Mouse (Mus musculus) brain, embryonic 18.5 days (tissue): ENCODE results near the gene Pofut1.

Experiments used
- DNase-seq: peaks from one replicate; pipeline ENCODE4 v3.0.0-alpha.2; 2012; ENCODE audit warnings: low read depth, low spot score

Pofut1 gene

DNA sequence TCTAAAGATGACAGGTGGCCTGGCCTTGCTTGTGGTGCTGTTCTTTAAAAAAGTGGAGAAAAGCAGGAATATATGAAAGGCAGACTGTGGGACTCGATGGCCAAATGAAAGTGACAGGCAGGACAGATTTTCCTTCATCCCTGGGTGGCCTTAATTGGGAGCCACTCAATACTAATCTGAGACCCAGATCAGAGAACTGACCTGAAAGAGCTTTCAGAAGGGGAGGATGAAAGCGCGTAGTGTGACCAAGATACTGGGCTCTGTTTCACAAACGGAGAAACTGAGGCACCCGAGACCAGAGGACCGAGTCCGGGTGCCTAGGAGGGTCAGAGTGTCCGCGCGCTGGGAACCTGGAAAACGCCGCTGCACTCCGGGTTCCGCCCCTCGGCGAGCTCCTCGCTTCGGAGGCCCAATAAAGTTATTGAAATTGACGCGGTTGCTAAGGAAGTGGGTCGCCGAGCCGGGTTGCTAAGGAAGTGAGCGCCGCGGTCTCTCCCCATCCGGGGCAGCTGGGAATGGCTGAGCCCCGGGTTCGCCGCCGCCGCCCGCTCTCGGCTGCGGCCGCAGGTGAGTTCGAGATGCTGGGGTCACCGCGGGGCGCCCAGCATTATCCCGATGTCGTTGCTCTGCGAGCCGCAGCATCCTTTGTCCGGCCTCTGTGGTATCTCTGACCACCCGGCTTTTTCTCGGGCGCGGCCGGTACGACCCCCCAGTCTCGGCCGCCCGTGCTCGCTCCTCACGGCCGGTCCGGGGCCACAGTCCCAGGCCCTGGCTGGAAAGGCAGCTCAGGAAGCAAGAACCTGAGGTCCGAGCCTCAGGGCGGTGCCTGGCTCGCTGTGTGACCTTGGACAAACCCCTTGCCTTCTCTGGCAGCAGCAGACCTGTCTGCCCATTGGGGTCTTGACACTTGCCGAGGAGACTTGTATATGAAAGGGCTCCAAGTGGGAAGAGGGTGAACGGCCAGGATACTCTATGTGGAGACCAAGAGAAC lies 49.9 kb downstream of the Pofut1 start, which contains the start of gene Kif3b:
TSS of gene Kif3b (plus strand) at position 476 of the 991 bp plus-strand sequence.
- DNase-seq: peak; percentile 69

DNA sequence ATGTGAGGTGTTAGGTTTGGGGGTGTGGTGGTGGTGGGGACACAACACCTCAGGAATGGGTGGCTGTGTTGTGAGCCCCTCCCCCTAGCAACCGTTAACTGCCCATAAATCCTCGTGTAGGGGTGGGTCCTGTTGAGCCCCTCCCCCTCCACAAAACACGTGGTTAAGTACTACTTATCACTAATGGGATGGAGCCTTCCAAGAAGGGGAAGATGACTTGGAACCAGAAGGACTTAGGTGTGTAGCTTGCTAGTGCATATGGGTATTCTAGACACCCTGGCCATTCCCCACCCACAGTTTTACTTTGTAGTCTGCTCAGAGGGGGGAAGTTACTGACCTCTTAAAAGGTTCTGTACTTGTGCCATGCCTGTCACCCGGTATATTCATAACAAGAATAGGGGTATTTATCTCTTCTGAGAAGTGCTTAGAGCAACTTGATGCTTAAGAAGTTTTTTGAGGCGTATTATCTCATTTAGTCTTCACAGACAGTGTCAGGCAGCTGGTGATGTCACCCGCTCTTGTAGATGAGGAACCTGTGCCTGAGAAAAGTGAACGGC lies 51.0 kb downstream of the Pofut1 start:
- DNase-seq: no peak

DNA sequence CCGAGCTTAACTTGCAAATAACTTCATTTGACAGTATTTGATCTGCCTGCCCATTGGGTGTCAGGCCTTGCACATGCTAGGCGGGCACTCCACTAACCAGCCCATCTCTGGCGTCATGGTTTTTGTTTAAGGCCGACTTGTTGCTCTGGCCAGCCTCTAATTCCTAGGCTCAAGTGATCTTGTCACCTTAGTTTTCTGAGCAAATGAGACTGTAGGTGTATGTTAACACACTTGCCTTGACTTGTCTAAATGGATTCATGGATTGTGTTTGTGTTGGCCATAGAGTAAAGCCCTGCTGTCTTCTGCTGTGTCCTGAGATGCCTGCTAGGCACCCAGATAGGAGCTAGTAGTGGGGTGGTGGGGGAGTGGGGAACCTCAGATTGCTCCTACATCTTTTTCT lies 53.9 kb downstream of the Pofut1 start:
- DNase-seq: no peak

DNA sequence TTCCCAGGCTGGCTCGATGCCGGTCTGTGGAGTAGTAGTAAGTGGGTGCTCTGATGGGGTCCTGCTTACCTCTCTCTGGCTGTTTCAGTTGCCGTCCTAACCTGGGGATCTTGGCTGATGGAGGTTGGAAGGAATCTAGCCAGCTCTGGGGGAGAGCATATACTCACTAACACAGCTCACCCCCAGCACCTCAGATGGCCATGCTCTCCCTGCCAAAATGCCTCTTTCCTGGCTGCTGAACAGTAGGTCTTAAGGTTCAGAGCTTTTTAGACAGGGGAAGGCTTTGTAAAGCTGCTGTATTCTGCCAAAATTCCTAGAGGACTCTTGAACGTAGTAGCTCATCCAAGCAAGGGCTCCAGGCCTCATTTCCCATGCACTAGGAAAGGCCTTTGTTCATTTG lies 56.4 kb downstream of the Pofut1 start:
- DNase-seq: no peak

DNA sequence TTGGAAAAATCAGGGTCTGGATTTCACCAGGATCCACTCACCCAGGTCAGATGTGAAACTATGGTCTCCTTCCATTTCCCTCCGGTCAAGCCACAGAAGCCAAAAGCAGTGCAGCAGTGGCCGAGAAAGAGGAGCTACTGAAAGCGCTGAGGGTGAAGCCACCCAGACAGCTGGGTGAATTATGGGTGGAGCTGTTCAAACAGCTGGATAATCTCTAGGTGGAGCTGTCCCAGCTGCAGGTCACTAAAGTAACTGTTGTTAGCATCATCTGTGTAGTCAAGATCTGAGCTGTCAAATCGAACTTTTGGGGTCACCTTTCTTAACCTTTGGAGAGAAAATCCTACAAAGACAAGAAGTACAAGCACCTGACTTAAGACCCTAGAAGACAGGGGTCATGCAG lies 57.1 kb downstream of the Pofut1 start:
- DNase-seq: no peak

DNA sequence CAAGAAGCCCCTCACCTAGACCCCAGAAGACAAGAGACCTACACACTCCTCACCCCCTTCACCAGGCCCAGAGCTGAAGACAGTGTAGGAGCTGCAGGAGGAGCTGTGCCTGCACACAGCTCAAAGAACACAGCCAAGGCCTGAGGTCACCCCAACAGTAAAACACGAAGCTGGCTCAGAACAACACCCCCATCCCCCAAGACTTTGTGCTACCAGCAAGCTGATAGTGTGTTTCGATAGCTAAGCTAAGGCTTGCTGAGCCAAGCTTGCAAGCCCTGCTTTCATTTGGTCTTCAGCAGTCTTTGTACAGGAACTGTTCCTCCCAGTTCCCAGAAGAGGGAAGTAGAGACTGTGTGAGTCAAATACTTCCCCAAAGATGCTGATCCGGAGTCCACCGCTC lies 57.5 kb downstream of the Pofut1 start:
- DNase-seq: no peak

DNA sequence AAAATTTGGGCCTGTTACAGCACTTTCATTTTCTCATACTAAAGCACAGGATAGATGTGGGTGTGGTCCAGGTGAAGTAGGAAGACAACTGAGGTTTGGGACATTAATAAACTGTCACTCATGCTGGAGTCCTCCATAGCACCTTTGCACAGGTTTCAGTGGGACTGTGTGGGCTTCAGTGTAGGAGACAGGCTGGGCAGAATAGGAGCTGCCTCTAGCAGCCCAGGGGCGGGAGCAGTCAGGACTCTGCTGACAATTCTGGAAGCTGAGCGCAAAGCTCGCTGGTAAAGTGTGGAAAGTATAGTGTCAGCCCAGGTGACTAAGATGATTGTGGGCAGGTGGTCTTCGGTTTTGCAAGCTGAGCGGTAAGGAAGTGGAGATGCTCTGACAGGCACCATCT lies 59.8 kb downstream of the Pofut1 start:
- DNase-seq: no peak

DNA sequence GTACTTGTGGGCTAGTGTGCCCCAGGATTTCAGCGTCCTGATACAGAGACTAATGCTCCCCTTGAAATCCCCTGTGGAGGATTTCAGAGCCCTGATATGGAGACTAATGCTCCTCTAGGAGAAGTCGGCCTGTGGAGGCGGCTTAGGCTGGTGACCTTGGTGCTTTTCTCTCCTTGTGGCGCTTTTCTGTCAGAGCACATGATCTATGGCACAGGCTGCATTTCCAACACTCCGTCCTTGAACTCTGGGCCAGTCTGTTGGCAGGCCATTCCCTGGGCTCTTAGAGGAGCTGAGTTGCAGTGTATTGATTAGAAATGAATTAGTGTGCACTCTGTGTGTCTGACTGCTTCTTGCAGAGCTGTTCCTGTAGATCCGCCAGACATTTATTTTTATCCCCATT lies 63.9 kb downstream of the Pofut1 start:
- no peak for DNase-seq

DNA sequence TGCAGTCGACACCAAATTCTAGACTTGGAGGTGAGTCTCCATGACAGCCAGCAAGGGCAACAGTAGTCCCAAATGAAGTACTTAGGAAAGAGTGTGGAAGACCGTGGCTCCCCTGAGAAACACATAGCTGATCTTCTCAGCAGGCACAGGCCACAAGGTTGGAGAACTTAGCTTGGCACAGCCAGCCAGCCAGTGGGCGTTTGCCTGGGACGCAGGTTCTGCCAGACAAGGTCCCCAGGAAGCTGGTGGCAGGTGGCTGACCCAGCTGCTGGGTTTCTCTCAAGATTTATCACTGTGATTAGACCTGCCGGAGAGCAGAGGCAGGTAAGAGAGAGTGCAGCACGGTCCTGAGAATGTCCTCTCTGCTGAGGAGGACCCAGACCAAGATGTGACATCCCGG lies 67.3 kb downstream of the Pofut1 start:
- DNase-seq: no peak

DNA sequence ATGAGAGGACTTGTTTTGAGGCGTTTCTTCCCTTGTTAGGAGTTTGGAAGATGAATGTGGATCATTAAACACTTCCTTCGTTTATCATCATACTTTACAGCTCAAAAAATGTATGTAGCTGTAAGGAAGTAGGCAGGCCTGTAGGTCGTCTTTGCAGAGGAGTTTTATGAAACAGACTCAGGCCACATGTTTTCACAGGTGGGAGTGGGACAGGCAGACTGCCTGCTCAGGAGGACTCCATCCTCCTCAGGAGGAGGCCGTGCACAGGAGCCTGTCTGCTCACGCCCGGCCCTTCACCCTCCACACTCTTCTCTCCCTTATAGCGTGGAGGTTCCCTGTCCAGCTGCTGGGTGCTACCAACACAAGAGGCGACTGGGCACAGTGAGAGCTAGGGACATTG lies 67.8 kb downstream of the Pofut1 start:
- no peak for DNase-seq

DNA sequence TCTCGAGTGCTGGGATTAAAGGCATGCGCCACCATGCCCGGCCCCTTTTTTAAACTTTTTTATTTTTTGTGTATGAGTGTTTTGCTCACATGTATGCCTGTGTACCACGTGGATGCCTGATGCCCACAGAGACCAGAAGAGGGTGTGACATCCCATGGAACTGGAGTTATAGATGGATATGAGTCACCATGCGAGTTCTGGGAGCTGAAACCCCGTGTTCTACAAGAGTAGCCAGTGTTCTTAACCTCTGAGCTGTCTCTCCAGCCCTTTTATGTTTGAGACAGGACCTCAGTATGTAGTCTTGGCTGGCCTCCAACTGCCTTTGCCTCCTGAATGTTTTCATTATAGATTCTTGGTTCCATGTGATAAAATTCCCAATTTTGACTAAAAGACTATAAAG lies 68.9 kb downstream of the Pofut1 start:
- DNase-seq: no peak

DNA sequence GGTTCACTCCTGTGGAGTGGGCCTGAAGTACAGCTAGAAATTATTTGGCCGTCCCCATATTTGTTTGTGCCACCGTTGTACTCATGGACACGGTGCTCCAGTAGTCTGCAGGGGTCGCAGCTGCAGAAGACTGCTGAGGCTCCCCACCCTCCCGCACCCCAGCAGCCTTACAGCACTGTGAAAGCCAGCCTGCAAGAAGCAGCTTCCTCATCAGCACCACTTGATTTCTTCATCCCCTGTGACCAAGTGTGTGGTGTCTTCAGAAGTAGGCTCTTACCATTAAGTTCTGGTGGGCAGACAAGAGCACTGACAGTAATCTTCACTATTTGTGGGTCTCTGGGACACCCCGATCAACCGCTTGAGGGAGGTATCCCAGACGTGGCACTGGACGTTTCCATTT lies 71.6 kb downstream of the Pofut1 start:
- no peak for DNase-seq

DNA sequence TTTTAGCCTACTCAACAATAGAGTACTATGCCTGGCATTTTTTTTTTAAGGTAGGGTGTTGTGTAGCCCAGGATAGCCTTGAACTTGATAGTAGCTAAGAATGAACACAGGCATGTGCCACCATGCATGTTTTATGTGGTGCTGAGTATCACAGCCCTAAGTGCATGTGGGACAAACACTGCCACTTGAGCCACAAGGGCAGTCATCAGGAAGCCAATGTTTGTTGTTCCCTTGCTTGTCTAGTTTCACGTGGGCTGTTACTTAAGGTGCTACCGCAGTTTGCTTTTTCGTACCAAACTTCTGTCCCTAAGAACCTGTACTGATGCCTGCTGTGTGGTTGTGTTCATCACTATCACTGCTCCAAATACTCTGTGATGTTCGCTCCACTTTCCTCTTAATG lies 77.1 kb downstream of the Pofut1 start:
- no peak for DNase-seq

DNA sequence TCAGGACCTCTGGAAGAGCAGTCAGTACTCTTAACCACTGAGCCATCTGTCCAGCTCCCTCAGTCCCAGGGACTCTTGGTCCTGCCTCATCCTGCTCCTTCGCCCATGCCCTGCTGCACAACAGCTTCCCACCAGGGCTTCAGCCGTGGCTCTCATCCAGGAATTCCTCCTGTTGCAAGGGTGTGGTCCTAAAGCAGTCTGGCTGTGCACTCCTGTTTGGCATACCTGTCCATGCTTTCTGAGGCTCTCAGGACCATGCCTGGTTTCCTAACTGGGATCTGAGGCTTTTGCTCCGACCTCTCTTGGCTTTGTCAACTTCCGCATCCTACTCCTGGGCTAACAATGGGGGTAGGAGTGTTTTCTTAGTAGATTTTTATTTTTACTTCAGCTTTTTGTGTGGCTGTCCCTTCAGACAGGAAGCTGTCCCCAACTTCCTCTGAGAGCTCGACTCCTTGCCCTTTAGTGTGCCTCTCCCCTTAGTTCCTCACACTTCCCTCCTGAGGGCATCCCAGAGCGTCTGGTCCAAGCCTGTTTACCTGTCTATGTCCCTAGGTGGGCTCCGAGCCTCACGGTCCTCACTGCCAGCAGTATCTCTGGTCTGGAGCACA lies 77.8 kb downstream of the Pofut1 start:
- DNase-seq: no peak
